In the genomic region with DNA sequence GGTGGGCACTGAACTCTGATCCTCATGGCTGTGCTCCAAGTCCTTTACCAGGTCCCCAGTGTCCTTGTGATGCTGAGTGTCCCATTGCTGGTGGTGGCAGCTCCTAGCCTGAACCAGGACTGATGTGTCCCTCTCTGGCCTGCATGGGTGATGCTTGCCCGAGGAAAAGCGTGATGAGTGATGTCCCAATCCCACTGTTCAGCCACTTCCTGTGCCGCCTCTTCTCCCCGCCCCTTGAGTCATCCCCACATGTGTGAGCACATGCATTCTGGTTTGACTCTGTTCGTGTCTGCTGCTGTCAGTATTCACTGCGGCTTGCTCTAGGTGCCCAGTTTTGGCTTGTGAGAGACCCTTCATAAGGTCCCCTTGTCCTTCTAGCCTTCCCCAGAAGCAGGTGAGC, we compare ENCODE assay signal across 15 mouse cellular contexts. TPM values are rescaled to one million over a fixed set of nuclear protein-coding genes. Genes with fewer than 3 reads are reported as not detected.
A peak's percentile ranks its signal among the peaks of the same experiment; 100 is the strongest.
DNase-seq lines count a peak whose midpoint lies in the region; ATAC-seq and TF ChIP-seq lines count a peak whose summit lies in the region.
"Had no signal": no experiment of that assay in that cellular context is flagged by ENCODE, and none has a peak within 500 bp of the region (broad histone marks: within the 10 kb centered on the region; RNA-seq: fewer than 3 reads in every experiment).

No protein-coding gene starts in this region.

- TF ChIP-seq CTCF in lung, adult 2 months (IDR thresholded peaks at IDR 0.05; ENCODE audit: insufficient read depth, low read length) = no peak
- TF ChIP-seq CTCF in lung, embryonic 14.5 days (IDR thresholded peaks at IDR 0.05; ENCODE audit: low read depth) = no peak

- H3K4me1 ChIP-seq in lung, adult 2 months (ENCODE audit: control insufficient read depth, insufficient read depth, low read length) = peaks cover 23% of the 10 kb centered on the region
- peaks cover 8% of the 10 kb centered on the region; the same call in 1 of the 2 replicates for H3K4me1 ChIP-seq in lung, embryonic 14.5 days (ENCODE audit: insufficient read depth)

- peak; percentile 54 to 73 for DNase-seq in lung, adult 18-20 months
- no peak for DNase-seq in lung, adult 2 months
- peak; percentile 81 for DNase-seq in adrenal gland, postnatal 14 days
- peak; percentile 43 for DNase-seq in lung, embryonic 14.5 days
- DNase-seq in kidney, adult 9 months = no peak
- DNase-seq in spleen, postnatal 36 days (ENCODE audit: low spot score in 2 of 2) = no peak
- no peak for DNase-seq in left cerebral cortex, postnatal 36 days (ENCODE audit: low spot score in 2 of 2)
- DNase-seq: cerebellum, adult 9-11 months; retina, postnatal 1 day; thymus, postnatal 4 days had no signal

- H3K27ac ChIP-seq in lung, embryonic 14.5 days (ENCODE audit: low read depth) = no peak overlapping the region
- H3K27ac ChIP-seq: embryonic facial prominence, embryonic 15.5 days had no signal

- no peak overlapping the region for H3ac ChIP-seq in myocyte (ENCODE audit: control insufficient read depth, insufficient read length)

- no peaks in the 10 kb centered on the region for H3K36me3 ChIP-seq in lung, embryonic 14.5 days (ENCODE audit: insufficient read depth)
- no peaks in the 10 kb centered on the region for H3K36me3 ChIP-seq in myocyte (ENCODE audit: control insufficient read depth, insufficient read depth)
- H3K36me3 ChIP-seq: embryonic facial prominence, embryonic 15.5 days had no signal

- no peak overlapping the region for H3K4me3 ChIP-seq in lung, adult 2 months (replicated peaks; ENCODE audit: extremely low read depth, low read depth, low read length)
- no peak overlapping the region for H3K4me3 ChIP-seq in lung, embryonic 14.5 days (ENCODE audit: low read depth, low read length)
- no peak overlapping the region for H3K4me3 ChIP-seq in myocyte
- H3K4me3 ChIP-seq: embryonic facial prominence, embryonic 15.5 days had no signal

- no peaks in the 10 kb centered on the region for H3K27me3 ChIP-seq in lung, embryonic 14.5 days (ENCODE audit: insufficient read depth, low read length)
- H3K27me3 ChIP-seq in myocyte (ENCODE audit: control insufficient read depth, insufficient read depth, insufficient read length) = no peaks in the 10 kb centered on the region
- H3K27me3 ChIP-seq: embryonic facial prominence, embryonic 15.5 days had no signal

- no peak for ATAC-seq in lung, embryonic 14.5 days (ENCODE audit: insufficient read depth)
- ATAC-seq: activated CD4-positive, CD25-positive, alpha-beta regulatory T cell, adult 4 months; intestine, embryonic 16.5 days had no signal

- no peaks in the 10 kb centered on the region for H3K79me2 ChIP-seq in myocyte (ENCODE audit: control insufficient read depth, insufficient read depth)

- intact Hi-C loops in left cerebral cortex, postnatal 36 days (cut with DNase I) = no loop called here

- no peaks in the 10 kb centered on the region for H3K9me3 ChIP-seq in lung, embryonic 14.5 days (ENCODE audit: low read depth, low read length)
- H3K9me3 ChIP-seq: embryonic facial prominence, embryonic 15.5 days had no signal

- no peak for TF ChIP-seq POLR2A in lung, adult 2 months (IDR thresholded peaks at IDR 0.05; ENCODE audit: borderline replicate concordance, extremely low read depth, low read depth, low read length)
- TF ChIP-seq POLR2A in myocyte (IDR thresholded peaks at IDR 0.05; ENCODE audit: insufficient read length, low read depth) = peak; percentile 53

- 38% methylated on average over 6 of the region's 6 CpGs for WGBS in lung, adult 2 months
- WGBS in lung, embryonic 14.5 days = 45% methylated on average over 6 of the region's 6 CpGs

- no peak overlapping the region for H3K9ac ChIP-seq in lung, embryonic 14.5 days
- H3K9ac ChIP-seq: embryonic facial prominence, embryonic 15.5 days had no signal

- H3K4me2 ChIP-seq in lung, embryonic 14.5 days = no peak overlapping the region
- peak overlapping the region; percentile 63 for H3K4me2 ChIP-seq in myocyte (ENCODE audit: low read depth)
- H3K4me2 ChIP-seq: embryonic facial prominence, embryonic 15.5 days had no signal

TF ChIP-seq in myocyte, 11 proteins besides CTCF, POLR2A, EP300 and RAD21:
- TF ChIP-seq USF1 (IDR thresholded peaks at IDR 0.05; ENCODE audit: low read depth) (no peak), MYOG (IDR thresholded peaks at IDR 0.05; ENCODE audit: control insufficient read depth in 1 of 3, insufficient read depth in 1 of 3, insufficient read length in 2 of 3, low read depth in 2 of 3) (peak in 1 of 3 experiments; percentile 58), MAX (IDR thresholded peaks at IDR 0.05; ENCODE audit: low read depth) (peak; percentile 65), TCF3 (IDR thresholded peaks at IDR 0.05; ENCODE audit: insufficient read length, low read depth) (no peak), CEBPB (IDR thresholded peaks at IDR 0.05; ENCODE audit: insufficient read depth, poor library complexity, severe bottlenecking) (0 out of 2 replicates have a peak, but pooled peaks have one; percentile 54), MYOD1 (IDR thresholded peaks at IDR 0.05; ENCODE audit: control insufficient read depth in 1 of 3, insufficient read length in 2 of 3, low read depth in 2 of 3) (peak in 2 of 3 experiments; percentile 48 to 86), TCF12 (IDR thresholded peaks at IDR 0.05; ENCODE audit: insufficient read depth, poor library complexity, severe bottlenecking) (no peak), POLR2AphosphoS2 (IDR thresholded peaks at IDR 0.05; ENCODE audit: insufficient read length, low read depth) (no peak), SRF (IDR thresholded peaks at IDR 0.05; ENCODE audit: control insufficient read depth, insufficient read length, low read depth) (no peak), E2F4 (IDR thresholded peaks at IDR 0.05; ENCODE audit: insufficient read depth) (no peak), REST (IDR thresholded peaks at IDR 0.05; ENCODE audit: insufficient read depth, insufficient read length) (no peak)

RNA-seq across cellular contexts. Expression of gene Atp2c2, which starts 12.4 kb away (rescaled TPM):
- polyA plus RNA-seq in lung, adult 2 months (2012; rRNA removed) = 5.4 and 7.2 TPM in 2 replicates
- total RNA-seq in adrenal gland, postnatal 14 days (2021) = 0.41 TPM in 2 replicates
- polyA plus RNA-seq in lung, embryonic 14.5 days (2014; fragmentation: Nextera tagmentation; extraction: Ambion mirVana) = 1.8 and 1.9 TPM in 2 replicates
- polyA plus RNA-seq in myocyte (2012; fragmentation: generic; extraction: Trizol) = 0.05 TPM
- 1 to 10 TPM; 2.0 to 2.6 TPM for total RNA-seq in left cerebral cortex, postnatal 36 days (2021)
- total RNA-seq: hematopoietic stem cell, adult 5-6 weeks had no signal
- polyA plus RNA-seq: activated CD4-positive, CD25-positive, alpha-beta regulatory T cell, adult 4 months had no signal

RNA-seq across cellular contexts. Expression of gene Wfdc1, which starts 46.1 kb away (rescaled TPM):
- polyA plus RNA-seq in lung, adult 2 months (2012; rRNA removed) = 122 and 130 TPM in 2 replicates
- total RNA-seq in adrenal gland, postnatal 14 days (2021) = 10.4 and 10.7 TPM in 2 replicates
- 3.0 and 3.4 TPM in 2 replicates for polyA plus RNA-seq in lung, embryonic 14.5 days (2014; fragmentation: Nextera tagmentation; extraction: Ambion mirVana)
- polyA plus RNA-seq in myocyte (2012; fragmentation: generic; extraction: Trizol) = 1.1 TPM
- total RNA-seq in left cerebral cortex, postnatal 36 days (2021) = 10 to 100 TPM in 1 of 2 experiments, 1 to 10 TPM in 1; 7.3 to 10.7 TPM
- total RNA-seq: hematopoietic stem cell, adult 5-6 weeks had no signal
- polyA plus RNA-seq: activated CD4-positive, CD25-positive, alpha-beta regulatory T cell, adult 4 months had no signal

Comparison
In these comparisons a context has a peak if more than half of its experiments do, and no peak if none do; other contexts are left out.
1. DNase-seq: peak in lung, adult 18-20 months (2 of 2), adrenal gland, postnatal 14 days (single experiment) and lung, embryonic 14.5 days (single experiment); none in lung, adult 2 months (single experiment), kidney, adult 9 months (single experiment), spleen, postnatal 36 days (0 of 2) and left cerebral cortex, postnatal 36 days (0 of 2).
2. RNA of gene Wfdc1, which starts 46.1 kb away (polyA plus RNA-seq): 122 to 130 TPM in lung, adult 2 months; 3.0 to 3.4 TPM in lung, embryonic 14.5 days and 1.1 TPM in myocyte (single experiment); every median in the first group is over 10 times any median in the second.